ENCODE assay signal across 14 mouse cellular contexts in the genomic region with DNA sequence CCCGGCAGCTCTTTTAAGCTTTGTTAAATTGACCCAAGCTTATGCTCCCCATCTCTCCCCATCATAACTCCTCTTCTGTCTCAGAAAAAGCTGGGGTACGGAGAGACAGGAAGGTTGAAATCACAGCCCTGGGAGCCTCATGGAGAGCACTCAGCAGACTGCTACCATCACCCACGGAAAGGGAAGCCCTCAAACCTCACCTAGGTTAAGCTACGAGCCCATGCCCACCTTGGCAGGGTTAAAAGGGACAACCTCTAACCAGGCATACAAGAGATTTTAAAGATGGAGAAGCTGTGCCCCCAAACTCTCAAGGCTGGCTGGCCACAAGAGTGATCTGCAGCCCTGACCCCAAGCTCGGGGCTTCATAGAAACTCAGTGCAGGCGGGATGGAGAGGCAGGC. TPM values are rescaled to one million over a fixed set of nuclear protein-coding genes. Genes with fewer than 3 reads are reported as not detected.
DNase-seq lines count a peak whose midpoint lies in the region; ATAC-seq and TF ChIP-seq lines count a peak whose summit lies in the region.
"Had no signal": no experiment of that assay in that cellular context is flagged by ENCODE, and none has a peak within 500 bp of the region (broad histone marks: within the 10 kb centered on the region; RNA-seq: fewer than 3 reads in every experiment).

No protein-coding gene starts in this region.

- no peak overlapping the region for H3K4me3 ChIP-seq in liver, adult 2 months (ENCODE audit: insufficient read depth, low read depth, low read length)
- H3K4me3 ChIP-seq in forebrain, embryonic 13.5 days: peak overlapping the region; percentile 15; the same call in 1 of the 2 replicates
- H3K4me3 ChIP-seq in hindbrain, embryonic 13.5 days: no peak overlapping the region; the same call in 1 of the 2 replicates
- H3K4me3 ChIP-seq in midbrain, postnatal 0 days (ENCODE audit: low read depth, low read length): 0 out of 2 replicates have a peak overlapping the region, but pooled peaks have one; percentile 8
- H3K4me3 ChIP-seq: heart, embryonic 10.5 days had no signal

- DNase-seq in liver, adult 2 months (ENCODE audit: extremely low read depth, low read depth, low spot score): no peak
- DNase-seq in liver: no peak
- DNase-seq in midbrain, postnatal 0 days (ENCODE audit: low spot score): no peak
- no peak for DNase-seq in right cerebral cortex, postnatal 25 days
- DNase-seq in right cerebral cortex, adult 2 months (ENCODE audit: low spot score in 2 of 2): no peak
- no peak for DNase-seq in yolk sac, embryonic 10.5 days (ENCODE audit: low spot score)
- DNase-seq: adrenal gland, adult 8-10 months; cerebellum, postnatal 36 days had no signal

- 69% methylated on average over 6 of the region's 6 CpGs for WGBS in liver, adult 2 months
- WGBS in forebrain, embryonic 13.5 days: 38% methylated on average over 6 of the region's 6 CpGs
- 49% methylated on average over 6 of the region's 6 CpGs for WGBS in hindbrain, embryonic 13.5 days
- WGBS in midbrain, postnatal 0 days: 44% methylated on average over 6 of the region's 6 CpGs

- TF ChIP-seq CTCF in liver, adult 2 months (IDR thresholded peaks at IDR 0.05; ENCODE audit: low read depth, low read length): no peak
- no peak for TF ChIP-seq CTCF in midbrain, postnatal 0 days (IDR thresholded peaks at IDR 0.05)

- no peaks in the 10 kb centered on the region for H3K27me3 ChIP-seq in liver, adult 2 months (ENCODE audit: control insufficient read depth, insufficient read depth, low read length)
- H3K27me3 ChIP-seq in forebrain, embryonic 13.5 days: 0 out of 2 replicates have a peak, but pooled peaks cover 11% of the 10 kb centered on the region
- peaks cover 16% of the 10 kb centered on the region; the same call in 1 of the 2 replicates for H3K27me3 ChIP-seq in hindbrain, embryonic 13.5 days
- peaks cover 4% of the 10 kb centered on the region; the same call in 1 of the 2 replicates for H3K27me3 ChIP-seq in midbrain, postnatal 0 days (ENCODE audit: insufficient read depth, low read length)
- H3K27me3 ChIP-seq: CH12.LX, Patski had no signal

- H3K9ac ChIP-seq in liver, adult 2 months (ENCODE audit: low read depth, low read length): no peak overlapping the region; the same call in 1 of the 2 replicates
- peak overlapping the region; percentile 50 for H3K9ac ChIP-seq in forebrain, embryonic 13.5 days
- peak overlapping the region; percentile 49; the same call in 1 of the 2 replicates for H3K9ac ChIP-seq in hindbrain, embryonic 13.5 days
- no peak overlapping the region for H3K9ac ChIP-seq in midbrain, postnatal 0 days (replicated peaks; ENCODE audit: low read length, poor library complexity, severe bottlenecking)

- peak overlapping the region; percentile 82 for H3K4me2 ChIP-seq in forebrain, embryonic 13.5 days
- H3K4me2 ChIP-seq in hindbrain, embryonic 13.5 days: peak overlapping the region; percentile 80
- peak overlapping the region; percentile 89 for H3K4me2 ChIP-seq in midbrain, postnatal 0 days (ENCODE audit: low read depth, low read length, poor library complexity, severe bottlenecking)

- TF ChIP-seq POLR2A in liver, adult 2 months (IDR thresholded peaks at IDR 0.05; ENCODE audit: extremely low read depth, insufficient read depth, low read length): no peak

- H3K79me2 ChIP-seq in liver, adult 2 months (ENCODE audit: control insufficient read depth, insufficient read depth, low read length): peaks cover 38% of the 10 kb centered on the region

- no peak for ATAC-seq in forebrain, embryonic 13.5 days
- no peak for ATAC-seq in hindbrain, embryonic 13.5 days (ENCODE audit: low FRiP score)
- ATAC-seq in midbrain, postnatal 0 days (ENCODE audit: low FRiP score): no peak
- ATAC-seq: inflammation-experienced regulatory T-cells, adult 6 months had no signal

- H3K9me3 ChIP-seq in forebrain, embryonic 13.5 days (replicated peaks): no peaks in the 10 kb centered on the region
- no peaks in the 10 kb centered on the region for H3K9me3 ChIP-seq in hindbrain, embryonic 13.5 days
- H3K9me3 ChIP-seq in midbrain, postnatal 0 days (ENCODE audit: low read length): no peaks in the 10 kb centered on the region
- H3K9me3 ChIP-seq: heart, embryonic 10.5 days had no signal

- no peaks in the 10 kb centered on the region for H3K36me3 ChIP-seq in liver, adult 2 months (ENCODE audit: control insufficient read depth, insufficient read depth, low read length)
- no peaks in the 10 kb centered on the region for H3K36me3 ChIP-seq in forebrain, embryonic 13.5 days (ENCODE audit: poor library complexity, severe bottlenecking)
- H3K36me3 ChIP-seq in hindbrain, embryonic 13.5 days: no peaks in the 10 kb centered on the region
- H3K36me3 ChIP-seq in midbrain, postnatal 0 days (ENCODE audit: insufficient read depth, low read length): no peaks in the 10 kb centered on the region
- H3K36me3 ChIP-seq: heart, embryonic 10.5 days had no signal

- H3K27ac ChIP-seq in liver, adult 2 months (replicated peaks; ENCODE audit: insufficient read depth, low read depth, low read length): peak overlapping the region; percentile 28; the same call in 1 of the 2 replicates
- H3K27ac ChIP-seq in forebrain, embryonic 13.5 days: no peak overlapping the region; the same call in 1 of the 2 replicates
- peak overlapping the region; percentile 72 for H3K27ac ChIP-seq in hindbrain, embryonic 13.5 days
- H3K27ac ChIP-seq in midbrain, postnatal 0 days (ENCODE audit: low read depth, low read length): no peak overlapping the region
- H3K27ac ChIP-seq: heart, embryonic 10.5 days had no signal

- peaks cover 46% of the 10 kb centered on the region for H3K4me1 ChIP-seq in liver, adult 2 months (ENCODE audit: control insufficient read depth, insufficient read depth, low read length)
- peaks cover 72% of the 10 kb centered on the region for H3K4me1 ChIP-seq in forebrain, embryonic 13.5 days
- H3K4me1 ChIP-seq in hindbrain, embryonic 13.5 days (replicated peaks): peaks cover 64% of the 10 kb centered on the region
- peaks cover 7% of the 10 kb centered on the region; the same call in 1 of the 2 replicates for H3K4me1 ChIP-seq in midbrain, postnatal 0 days (ENCODE audit: insufficient read depth, low read length)

RNA-seq across cellular contexts. Expression of a gene that starts 3.2 kb away (rescaled TPM):
- total RNA-seq in liver, adult 2 months (2014; rRNA removed): 11.3 and 15.7 TPM in 2 replicates
- polyA plus RNA-seq in liver, adult 2 months (2012; rRNA removed): 25.0 and 32.7 TPM in 2 replicates
- polyA plus RNA-seq in forebrain, embryonic 13.5 days (2015; fragmentation: Nextera tagmentation; extraction: Ambion mirVana): 8.6 and 8.8 TPM in 2 replicates
- 6.7 and 7.1 TPM in 2 replicates for polyA plus RNA-seq in hindbrain, embryonic 13.5 days (2015; fragmentation: Nextera tagmentation; extraction: Ambion mirVana)
- total RNA-seq in midbrain, postnatal 0 days (2014; rRNA removed): 11.9 and 15.4 TPM in 2 replicates
- 8.0 and 9.2 TPM in 2 replicates for polyA plus RNA-seq in midbrain, postnatal 0 days (2015; fragmentation: Nextera tagmentation; extraction: Ambion mirVana)

Comparison
In these comparisons a context has a peak if more than half of its experiments do, and no peak if none do; other contexts are left out.
1. H3K27ac ChIP-seq: peak in liver, adult 2 months (single experiment) and hindbrain, embryonic 13.5 days (single experiment); none in forebrain, embryonic 13.5 days (single experiment) and midbrain, postnatal 0 days (single experiment).
2. H3K4me3 ChIP-seq: peak in forebrain, embryonic 13.5 days (single experiment) and midbrain, postnatal 0 days (single experiment); none in liver, adult 2 months (single experiment) and hindbrain, embryonic 13.5 days (single experiment).
3. H3K9ac ChIP-seq: peak in forebrain, embryonic 13.5 days (single experiment) and hindbrain, embryonic 13.5 days (single experiment); none in liver, adult 2 months (single experiment) and midbrain, postnatal 0 days (single experiment).
4. Peak in every context shown above with its lines, with median percentiles within 50 percentile points of each other: H3K4me2 ChIP-seq.